Mouse (Mus musculus): Measurements from ENCODE around the gene Pianp.
A peak's percentile ranks its signal among the peaks of the same experiment; 100 is the strongest.

Gene Pianp

DNA sequence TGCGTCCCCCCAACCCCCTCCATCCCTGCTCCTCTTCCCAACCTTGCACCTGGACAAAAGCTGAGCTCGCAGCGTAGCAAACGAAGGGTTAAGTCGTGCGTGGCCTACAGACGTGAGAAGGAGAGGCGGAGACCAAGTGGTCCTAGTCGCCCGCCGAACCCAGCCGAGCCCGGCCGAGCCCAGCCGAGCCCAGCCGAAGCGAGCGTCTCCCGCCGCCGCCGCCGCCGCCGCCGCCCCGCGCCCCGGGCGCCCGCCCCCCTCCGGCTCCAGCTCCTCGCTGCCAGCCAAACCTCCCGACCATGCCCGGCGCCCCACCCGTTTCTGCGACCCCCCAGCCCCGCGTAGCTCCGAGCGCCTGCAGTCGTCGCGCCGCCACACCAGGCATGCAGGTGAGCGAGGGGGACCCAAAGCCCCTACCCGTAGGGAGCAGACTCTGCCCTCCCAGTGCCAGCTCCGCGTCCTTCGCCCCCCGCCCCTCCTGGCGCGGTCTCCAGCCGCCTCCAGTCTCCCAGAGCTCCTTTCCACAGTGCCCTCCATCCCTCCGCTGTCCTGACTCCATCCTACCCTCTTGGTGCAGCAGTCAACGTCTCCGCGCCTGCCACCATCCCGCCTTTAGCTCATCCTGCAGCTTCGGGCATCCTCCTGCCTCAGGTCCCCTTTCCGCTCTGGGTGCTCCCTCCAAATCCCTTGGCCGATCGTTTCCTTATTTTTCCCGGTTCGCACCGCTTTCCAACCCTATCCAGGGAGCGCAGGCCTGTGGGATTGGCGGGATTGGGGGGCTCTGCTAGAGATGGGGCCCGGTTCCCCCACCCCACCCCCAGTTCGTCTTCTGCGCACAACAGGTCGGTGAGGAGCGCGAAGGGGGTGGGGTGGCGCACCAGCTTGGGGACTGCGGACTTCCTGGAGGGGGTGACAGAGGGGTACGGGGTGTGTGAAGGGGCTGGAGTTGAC lies at the start of gene Pianp:
Pianp (plus strand) TSS at position 144 of the 951 bp plus-strand sequence.
- peak; percentile 54 to 56 for DNase-seq (ENCODE audit: low spot score in 2 of 2)

DNA sequence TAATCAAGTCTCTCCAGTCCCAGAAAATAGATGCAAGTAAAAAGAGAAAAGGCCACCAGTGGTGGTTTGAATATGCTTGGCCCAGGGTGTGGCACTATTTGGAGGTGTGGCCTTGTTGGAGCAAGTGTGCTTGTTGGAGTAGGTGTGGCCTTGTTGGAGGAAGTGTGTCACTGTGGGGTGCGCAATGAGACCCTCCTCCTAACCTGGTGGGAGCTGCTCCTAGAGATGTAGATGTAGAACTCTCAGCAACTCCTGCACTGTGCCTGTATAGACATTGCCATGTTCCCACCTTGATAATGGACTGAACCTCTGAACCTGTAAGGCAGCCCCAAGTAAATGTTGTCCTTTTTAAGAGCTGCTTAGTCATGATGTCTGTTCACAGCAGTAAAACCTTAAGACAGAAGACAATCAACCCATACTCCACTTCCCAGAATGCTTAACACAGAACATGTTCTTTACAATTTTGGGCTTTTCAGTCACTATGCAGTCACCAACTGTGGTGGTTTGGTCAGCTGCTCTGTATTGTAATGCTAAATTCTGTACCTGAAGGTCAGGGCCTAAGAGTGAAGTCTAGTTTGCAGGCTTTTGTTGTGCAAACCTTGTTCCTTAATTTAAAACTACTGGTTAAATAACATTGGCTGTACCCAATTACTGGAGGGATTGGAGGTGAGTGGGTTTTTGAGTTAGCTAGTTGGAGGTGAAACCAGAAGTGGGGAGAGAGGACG lies 42.3 kb upstream of the Pianp start:
- DNase-seq (ENCODE audit: low spot score in 2 of 2) = no peak

DNA sequence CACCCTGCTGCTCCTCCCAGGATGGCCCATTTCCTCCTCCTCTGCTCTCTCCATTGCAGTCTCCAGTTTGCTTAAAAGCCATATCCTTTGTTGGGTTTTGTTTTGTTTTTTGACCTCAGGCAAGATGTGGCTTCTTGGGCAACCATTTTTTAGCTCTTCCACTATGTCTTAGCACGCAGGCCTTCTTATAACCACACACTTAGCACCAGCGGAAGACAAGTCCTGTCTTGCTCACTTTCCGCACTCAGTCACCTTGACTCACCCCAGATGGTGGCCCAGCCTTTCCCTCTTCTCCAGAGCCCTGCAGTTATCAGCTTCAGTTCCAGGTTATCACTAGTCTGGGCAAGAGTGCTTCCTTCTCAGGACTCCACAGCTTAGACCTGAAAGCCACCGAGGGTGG lies 41.3 kb upstream of the Pianp start:
- DNase-seq (ENCODE audit: low spot score in 2 of 2) = no peak

DNA sequence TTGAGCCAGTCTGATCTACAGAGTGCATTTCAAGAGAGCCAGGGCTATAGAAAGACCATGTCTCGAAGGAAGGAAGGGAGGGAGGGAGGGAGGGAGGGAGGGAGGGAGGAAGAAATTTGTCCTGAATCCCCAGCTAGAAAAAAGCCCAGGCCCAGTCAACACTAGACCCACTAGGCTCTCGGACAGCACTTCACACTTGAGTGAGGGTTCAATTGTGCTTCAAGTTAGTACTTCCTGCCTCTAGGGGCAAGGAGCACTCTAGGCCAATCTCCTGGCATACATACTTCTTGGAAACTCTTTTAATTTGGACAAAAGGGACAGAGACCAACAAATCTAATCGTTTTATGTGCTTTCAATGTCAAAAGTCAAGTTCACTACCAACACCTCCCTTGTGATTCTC lies 38.4 kb upstream of the Pianp start:
- no peak for DNase-seq (ENCODE audit: low spot score in 2 of 2)

DNA sequence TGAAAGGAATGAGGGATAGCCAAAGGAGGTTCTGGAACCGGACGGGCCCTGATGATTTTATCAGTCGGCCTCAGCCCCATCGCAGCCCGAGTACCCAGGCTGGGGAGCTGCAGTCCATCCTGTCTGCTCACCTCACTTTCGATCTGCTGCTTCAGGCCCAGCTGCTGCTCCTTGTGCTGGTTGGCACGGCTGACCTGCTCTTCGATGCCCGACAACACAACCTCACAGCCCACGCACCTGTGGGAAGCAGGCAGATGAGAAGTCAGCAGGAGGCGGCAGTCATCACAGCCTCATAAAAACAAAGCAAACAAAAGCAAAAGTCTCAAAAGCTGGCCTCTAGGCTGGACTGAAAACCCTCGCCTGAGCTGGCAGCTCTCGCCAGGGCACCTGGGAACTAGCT lies 36.5 kb upstream of the Pianp start:
- no peak for DNase-seq (ENCODE audit: low spot score in 2 of 2)

DNA sequence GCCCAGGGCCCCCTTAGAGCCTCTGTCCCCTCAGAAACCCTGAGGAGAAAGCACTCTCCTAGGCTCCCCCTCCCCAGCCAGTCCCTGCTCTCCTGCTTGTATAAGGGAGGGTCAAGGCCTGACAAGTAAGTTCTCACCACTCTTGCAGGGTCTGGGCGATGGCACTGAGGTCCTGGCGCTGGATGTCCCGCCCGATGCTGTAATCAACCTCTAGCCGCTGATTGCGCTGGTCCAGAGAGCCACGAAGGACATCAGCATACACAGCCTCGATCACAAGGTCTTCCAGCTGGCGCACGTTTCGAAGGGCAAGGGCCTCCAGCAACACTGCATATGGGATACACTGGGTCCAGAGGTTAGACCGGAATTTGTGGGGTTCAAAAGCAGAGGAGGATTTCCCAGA lies 35.5 kb upstream of the Pianp start:
- DNase-seq (ENCODE audit: low spot score in 2 of 2) = no peak

DNA sequence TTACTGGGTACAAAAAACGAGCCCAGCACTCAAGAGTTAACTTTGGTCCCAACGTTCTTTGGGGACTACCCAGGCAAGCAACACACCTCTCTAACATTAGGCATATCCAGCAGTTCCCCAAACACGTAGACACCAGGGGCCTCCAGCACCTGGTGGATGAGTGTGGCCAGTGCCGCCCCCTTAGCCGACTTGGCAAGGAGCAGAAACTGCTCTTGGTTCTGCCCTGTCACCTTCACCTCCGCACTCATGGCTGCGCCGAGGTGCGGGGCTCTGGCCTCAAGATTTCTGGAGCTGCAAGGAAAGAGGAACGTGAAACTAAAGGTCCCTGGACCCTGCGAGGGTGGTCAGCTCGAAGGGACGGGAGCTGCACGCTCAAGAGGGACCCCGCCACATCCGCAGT lies 31.9 kb upstream of the Pianp start:
- DNase-seq (ENCODE audit: low spot score in 2 of 2) = no peak

DNA sequence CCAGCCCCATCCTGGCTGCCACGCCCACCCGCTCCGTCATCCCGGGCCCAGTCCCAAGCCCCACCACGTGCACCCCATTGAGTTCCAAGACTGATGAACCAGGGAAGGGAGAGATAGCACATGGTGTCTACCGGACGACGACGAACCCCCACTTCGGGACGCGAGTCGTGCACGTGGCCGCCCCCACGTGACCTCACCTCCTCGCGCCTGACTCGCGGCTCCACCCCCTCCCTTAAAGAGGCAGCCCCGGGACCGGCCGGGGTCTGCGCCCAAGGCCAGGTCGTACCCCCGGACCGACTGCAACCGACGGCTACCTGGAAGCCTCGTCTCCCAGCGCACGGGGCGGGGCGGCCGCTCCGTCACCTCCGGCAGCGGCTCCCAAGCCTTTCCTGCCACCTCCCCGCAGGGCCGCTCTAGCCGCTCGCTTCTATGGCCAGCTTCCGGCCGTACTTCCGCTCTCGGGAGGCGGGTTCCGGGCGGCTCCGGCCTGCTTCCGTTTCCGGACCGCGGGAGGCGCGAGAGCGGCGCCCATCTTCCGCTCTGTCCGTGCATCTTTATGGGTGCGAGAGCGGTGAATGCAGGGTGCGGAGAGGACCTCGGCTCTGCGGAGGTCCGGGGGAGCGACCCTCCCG lies 31.3 kb upstream of the Pianp start, which contains the start of gene Cops7a:
Cops7a (minus strand) TSS at position 451 of the 632 bp plus-strand sequence.
- DNase-seq (ENCODE audit: low spot score in 2 of 2) = peak; percentile 95 to 97

DNA sequence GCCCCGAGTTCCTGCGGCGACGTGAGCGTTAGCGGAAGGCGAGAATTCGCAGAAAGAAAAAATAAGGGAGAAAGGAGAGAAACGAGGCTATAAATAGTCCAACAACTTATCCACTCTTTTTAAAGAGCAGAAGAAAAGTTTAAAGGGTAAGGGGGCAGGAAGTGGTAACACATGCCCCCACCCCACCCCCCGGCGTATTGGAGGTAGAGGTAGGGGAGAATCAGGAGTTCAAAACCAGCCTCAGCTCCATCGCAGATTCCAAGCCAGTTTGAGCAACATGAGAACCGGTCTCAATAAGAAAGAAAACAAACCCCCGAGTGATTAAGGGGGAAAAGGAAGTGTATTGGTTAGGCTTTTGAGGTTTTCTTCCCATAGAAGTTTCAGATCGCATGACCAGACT lies 30.7 kb upstream of the Pianp start:
- no peak for DNase-seq (ENCODE audit: low spot score in 2 of 2)

DNA sequence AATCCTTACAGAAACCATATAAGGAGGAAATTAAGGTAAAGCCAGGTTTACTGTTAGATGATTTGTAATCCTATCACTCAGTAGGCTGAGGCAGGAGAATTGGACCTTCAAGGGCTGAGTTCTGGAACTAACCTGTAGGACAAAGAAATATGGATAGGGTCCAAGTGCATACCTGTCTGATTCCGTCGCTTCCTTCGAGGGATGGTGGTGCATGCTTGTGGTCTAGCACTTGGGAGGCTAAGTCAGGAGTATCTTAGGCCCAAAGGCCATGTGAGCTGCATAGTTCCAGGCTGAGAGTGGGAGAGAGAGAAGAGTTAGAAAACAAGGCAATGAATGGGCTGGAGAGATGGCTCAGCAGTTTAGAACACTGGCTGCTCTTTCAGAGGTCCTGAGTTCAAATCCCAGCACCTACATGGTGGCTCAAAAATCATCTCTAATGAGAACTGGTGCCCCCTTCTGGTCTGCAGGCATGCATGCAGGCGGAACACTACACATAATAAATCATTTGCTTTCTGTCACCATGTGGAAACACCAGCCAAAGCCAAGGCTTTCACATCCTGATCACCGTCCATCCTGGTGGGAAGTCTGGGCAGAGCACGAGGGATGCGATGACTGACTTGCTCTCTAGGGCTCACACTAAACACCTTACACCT lies 29.9 kb upstream of the Pianp start:
- peak in 1 of 2 experiments; percentile 21 for DNase-seq (ENCODE audit: low spot score in 2 of 2)

DNA sequence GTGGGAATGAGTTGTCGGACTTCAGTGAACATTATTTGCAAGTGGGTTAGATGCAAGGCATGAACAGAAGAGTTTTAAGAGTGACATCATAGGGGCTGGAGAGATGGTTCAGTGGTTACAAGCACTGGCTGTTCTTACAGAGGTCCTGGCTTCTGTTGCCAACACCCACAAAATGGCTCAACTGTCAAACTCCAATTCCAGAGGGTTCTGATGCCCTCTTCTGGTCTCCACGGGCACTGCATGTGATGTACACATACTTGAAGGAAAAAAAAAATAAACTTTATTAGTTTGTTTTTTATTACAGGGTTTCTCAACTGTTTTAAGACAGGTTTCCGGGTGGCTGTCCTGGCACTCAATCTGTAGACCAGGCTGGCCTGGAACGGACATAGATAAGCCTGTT lies 28.7 kb upstream of the Pianp start:
- DNase-seq (ENCODE audit: low spot score in 2 of 2) = peak in 1 of 2 experiments; percentile 30

DNA sequence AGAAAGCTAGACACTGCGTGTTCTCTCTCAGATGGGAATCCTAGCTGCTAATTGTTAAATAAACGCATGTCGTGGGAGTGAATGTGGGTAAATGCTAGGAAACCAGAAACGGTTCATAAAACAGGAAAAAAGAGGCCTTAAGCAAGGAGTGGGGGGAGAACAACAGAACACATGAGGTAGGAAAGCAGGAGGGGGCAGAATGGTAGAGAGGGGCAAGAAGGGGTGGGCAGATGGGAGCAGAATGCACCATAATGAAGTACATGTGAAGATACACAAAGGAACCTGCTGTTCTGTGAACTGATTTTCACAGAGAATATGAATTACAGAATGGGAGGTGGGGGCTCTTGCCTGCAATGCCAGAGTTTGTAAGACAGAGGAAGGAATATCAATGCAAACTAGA lies 4.3 kb upstream of the Pianp start:
- DNase-seq (ENCODE audit: low spot score in 2 of 2) = no peak

DNA sequence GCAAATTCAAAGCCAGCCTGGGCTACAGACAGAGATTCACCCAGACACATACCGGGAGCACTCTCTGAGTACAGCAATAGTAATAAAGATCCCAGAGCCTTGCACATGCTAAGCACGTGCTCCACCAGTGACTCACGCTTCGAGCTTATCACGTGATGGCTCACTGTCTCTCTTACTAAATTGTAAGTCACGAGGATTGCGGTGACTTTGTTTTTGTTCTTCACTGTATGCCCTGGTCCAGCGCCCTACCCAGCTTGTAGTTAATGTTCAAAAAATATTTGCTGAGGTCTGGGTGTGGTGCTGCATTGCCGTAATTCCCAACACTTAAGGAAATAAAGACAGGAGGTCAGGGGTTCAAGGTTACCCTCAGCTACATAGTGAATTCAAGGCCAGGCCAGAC lies 3.1 kb upstream of the Pianp start:
- no peak for DNase-seq (ENCODE audit: low spot score in 2 of 2)

DNA sequence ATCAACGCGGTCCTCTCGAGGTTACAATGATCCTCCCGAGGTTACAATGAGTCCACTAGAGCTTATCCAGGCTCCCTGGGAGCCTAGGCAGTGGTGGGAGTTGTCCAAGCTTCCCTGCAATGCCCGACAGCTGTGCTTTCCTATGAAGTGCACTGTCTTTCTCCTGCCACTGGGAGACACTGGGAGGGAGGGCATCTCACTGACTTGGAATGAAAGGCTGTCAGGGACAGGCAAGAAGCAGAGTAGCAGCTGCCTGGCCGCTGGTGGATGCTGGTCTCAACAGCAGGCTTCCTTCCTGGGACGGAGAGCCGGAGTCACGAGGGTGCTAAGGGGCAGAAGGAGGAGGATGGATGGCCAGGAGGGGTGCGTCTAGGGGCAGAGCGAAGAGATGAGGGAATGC lies 2.6 kb upstream of the Pianp start:
- DNase-seq (ENCODE audit: low spot score in 2 of 2) = no peak

DNA sequence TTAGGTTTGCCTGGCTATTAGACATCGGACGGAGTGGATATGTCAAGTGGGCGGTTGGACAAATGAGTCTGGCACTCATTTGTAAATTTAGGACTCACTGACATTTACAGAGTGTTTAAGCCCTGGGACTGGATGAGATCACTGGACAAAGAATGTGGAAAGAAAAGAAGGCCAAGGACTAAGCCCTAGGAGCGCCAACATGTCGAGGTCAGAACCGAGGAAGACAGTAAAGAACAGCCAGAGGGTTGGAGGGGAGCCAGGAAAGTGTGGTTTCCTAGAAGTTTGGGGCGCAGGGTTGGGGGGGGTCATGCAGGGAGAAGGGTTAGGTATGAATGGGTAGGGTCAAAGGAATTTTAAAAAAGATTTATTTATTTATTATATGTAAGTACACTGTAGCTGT lies 1.2 kb upstream of the Pianp start:
- no peak for DNase-seq (ENCODE audit: low spot score in 2 of 2)

DNA sequence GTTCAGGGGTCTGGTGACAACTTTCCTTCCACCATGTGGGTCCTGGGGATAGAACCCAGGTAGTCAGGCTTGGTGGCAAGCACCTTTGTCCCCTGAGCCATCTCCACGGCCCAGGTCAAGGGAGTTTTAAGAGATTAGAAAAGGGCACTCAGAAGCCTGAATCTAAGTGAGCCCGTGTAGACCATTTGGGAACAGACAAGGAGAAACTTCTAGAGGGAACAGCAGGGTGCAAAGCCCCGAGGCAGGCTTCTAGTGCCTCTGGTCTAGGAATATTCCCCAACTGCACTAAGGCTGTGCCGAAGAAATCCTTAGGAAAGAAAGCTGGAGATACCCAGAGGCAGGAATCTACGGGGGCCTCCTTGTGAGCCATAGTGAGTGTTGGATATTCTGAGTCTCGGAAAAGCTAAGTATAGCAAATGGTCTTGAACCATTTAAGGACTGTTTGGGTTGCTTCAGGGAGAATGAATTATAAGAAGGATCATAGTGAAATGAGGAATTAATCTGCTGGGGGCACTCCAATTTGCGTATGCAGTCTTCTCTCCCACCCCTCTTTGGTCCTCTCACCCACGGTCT lies 577 bp upstream of the Pianp start:
- DNase-seq (ENCODE audit: low spot score in 2 of 2) = no peak

DNA sequence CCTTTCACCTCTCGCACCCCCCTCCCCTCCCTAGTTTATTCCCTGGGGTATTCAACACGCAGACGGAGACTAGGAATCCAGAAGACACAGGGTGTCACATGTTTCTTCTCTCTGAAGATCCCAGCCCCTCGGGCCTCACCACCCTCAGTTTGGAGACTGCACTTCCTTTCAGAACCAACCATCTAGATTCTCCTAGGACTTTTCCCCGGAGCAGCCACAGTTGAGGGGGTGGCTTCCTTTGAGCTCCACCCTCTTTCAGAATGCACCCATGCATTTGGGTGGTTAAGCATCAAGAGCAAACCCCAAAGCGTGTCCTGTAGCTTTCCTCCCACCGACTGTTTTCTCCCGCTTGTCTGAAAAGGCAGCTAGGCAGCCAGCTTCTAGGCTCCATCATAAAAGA lies 1.6 kb downstream of the Pianp start:
- no peak for DNase-seq (ENCODE audit: low spot score in 2 of 2)

DNA sequence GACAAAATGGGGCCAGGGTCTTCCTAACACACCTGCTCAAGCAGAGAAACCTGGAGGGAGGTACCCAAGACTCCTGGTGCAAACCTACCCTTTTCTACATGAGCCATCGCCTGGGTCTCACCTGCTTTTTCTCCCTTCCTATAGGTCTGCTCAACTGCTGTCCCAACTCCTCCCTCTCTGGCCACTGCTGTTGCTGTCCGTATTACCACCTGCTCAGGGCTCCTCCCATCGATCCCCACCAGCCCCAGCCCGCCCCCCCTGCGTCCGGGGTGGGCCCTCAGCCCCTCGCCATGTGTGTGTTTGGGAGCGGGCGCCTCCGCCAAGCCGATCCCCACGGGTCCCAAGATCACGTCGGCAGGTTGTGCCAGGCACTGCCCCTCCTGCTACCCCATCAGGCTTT lies 2.6 kb downstream of the Pianp start:
- DNase-seq (ENCODE audit: low spot score in 2 of 2) = no peak

DNA sequence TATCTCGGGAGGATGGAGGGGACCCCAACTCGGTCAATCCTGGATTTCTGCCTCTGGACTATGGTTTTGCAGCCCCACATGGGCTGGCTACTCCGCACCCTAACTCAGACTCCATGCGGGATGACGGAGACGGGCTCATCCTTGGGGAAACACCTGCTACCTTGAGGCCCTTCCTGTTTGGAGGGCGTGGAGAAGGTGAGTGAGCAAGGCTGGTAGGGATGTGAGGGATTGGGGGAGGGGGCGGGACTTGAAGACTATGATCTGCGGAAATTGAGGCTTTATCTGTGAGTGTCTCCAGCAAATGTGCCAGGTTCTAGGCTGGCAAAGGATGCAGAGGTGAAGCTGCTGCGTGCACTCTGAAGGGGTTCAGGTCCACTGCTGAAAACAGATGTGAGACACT lies 3.1 kb downstream of the Pianp start:
- no peak for DNase-seq (ENCODE audit: low spot score in 2 of 2)

DNA sequence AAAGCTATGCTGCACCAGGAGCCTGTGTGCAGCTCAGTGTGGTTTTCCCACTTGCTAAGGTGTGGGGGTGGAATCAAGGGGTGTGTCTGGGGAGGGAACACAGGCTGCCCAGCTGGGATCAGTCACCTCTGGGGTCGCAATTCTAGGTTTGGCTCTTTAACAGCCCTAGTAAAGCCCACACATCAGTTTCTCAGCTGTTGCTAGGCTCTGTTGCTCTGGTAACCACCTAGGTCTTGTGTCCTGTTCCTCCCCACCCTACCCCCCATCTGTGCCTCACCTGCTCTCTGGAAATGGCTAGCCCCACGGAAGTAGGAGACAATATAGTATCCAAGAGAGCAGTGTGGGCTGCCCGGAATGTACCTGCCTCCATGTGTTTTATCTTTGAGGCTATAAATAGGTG lies 7.2 kb downstream of the Pianp start:
- DNase-seq (ENCODE audit: low spot score in 2 of 2) = no peak

DNA sequence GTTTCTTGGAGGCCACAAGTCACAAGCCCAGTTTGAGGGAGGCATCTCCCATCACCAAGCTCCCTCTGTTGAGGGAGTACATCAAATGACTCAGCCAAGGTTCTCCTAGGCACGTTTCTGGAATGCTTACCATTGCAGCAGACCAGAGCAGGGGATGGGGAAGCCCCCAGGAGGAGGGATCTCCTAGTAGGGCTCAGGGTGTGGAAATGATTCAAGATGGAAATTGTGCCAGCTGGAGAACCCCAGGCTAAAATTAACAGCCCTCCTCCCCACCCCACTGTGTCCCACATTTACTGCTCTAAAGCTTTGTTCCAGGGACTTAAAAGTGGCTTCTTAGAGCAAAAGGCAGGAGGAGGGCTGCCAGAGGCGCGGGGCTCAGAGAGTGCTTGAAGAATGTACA lies 8.6 kb downstream of the Pianp start:
- DNase-seq (ENCODE audit: low spot score in 2 of 2) = no peak

DNA sequence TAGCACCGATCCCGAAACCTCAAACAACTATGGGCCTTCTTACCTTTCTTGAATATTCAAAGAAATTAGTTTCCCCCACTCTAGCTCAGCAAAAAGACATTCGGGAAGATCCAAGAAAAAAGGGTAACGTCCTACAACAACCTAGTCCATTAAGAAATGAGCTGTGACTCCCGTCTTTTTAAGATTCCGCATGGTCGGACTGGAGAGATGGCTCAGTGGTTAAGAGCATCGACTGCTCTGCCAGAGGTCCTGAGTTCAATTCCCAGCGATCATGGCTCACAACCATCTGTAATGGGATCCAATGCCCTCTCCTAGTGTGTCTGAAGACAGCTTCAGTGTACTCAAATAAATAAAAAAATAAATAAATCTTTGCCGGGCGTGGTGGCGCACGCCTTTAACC lies 11.6 kb downstream of the Pianp start:
- DNase-seq (ENCODE audit: low spot score in 2 of 2) = peak in 1 of 2 experiments; percentile 18
